Mouse (Mus musculus): ENCODE data around the gene Olfr666.

DNA sequence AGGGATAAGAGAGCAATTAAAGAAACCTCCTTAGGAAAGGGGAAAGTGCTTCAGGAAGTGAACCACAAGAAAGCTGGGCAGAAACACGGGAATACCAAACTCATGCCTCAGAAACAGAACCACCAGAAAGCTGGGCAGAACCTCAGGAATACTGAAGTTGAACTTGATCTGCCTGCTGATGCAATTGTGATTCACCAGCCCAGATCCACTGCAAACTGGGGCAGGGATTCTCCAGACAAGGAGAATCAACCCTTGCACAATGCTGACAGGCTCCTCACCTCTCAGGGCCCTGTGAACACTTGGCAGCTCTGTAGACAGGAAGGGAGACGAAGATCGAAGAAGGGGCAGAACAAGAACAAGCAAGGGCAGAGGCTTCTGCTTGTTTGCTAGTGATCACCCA lies 34.4 kb downstream of the Olfr666 start:
- TF ChIP-seq CTCF (IDR thresholded peaks at IDR 0.05; ENCODE audit: extremely low read depth, insufficient read depth, insufficient read length, insufficient replicate concordance) = no peak
- TF ChIP-seq POLR2A (IDR thresholded peaks at IDR 0.05; ENCODE audit: low read depth, low read length) = no peak

Measured in spleen, adult 2 months (tissue).